Mouse (Mus musculus) forebrain, postnatal 0 days (tissue): ENCODE results near the gene Traf6. TPM values are rescaled to one million over a fixed set of nuclear protein-coding genes. Genes with fewer than 3 reads are reported as not detected.
"Not testable (repeated sequence)": the region's sequence is repeated elsewhere in the genome, so short reads cannot be mapped to it uniquely, and the experiment has no call there.

ENCODE experiments used
- ATAC-seq: fragments of 200-750 bp; cut with Nextera tagmentation; 2 replicates; pipeline ENCODE4 v1.8.0; 2017; ENCODE audit warnings: mild to moderate bottlenecking, moderate library complexity
- DNase-seq: peaks from one replicate; pipeline ENCODE4 v3.0.0-alpha.2; 2015
- H3K27ac ChIP-seq: fragments of 300-500 bp; sonication (generic); 2 replicates; pipeline ENCODE4 v1.5.1; 2014; ENCODE audit warnings: low read depth, mild to moderate bottlenecking, antibody characterized with exemption, low read length, moderate library complexity, mixed read lengths
- H3K27me3 ChIP-seq: fragments of 300-500 bp; sonication (generic); 2 replicates; pipeline ENCODE4 v1.6.1; 2014; ENCODE audit warnings: mild to moderate bottlenecking, low read length, mixed read lengths; ENCODE audit not compliant: insufficient read depth
- H3K36me3 ChIP-seq: fragments of 300-500 bp; sonication (generic); 2 replicates; pipeline ENCODE4 v1.6.1; 2014; ENCODE audit warnings: mild to moderate bottlenecking, moderate library complexity; ENCODE audit not compliant: insufficient read depth
- H3K4me1 ChIP-seq: fragments of 300-500 bp; sonication (generic); 2 replicates; pipeline ENCODE4 v1.6.1; 2014; ENCODE audit warnings: antibody characterized with exemption; ENCODE audit not compliant: insufficient read depth
- H3K4me2 ChIP-seq: fragments of 300-500 bp; sonication (generic); 2 replicates; pipeline ENCODE4 v1.6.1; 2014; ENCODE audit warnings: low read depth, mild to moderate bottlenecking, moderate library complexity
- H3K4me3 ChIP-seq: fragments of 300-500 bp; sonication (generic); 2 replicates; pipeline ENCODE4 v1.5.1; 2014; ENCODE audit warnings: low read depth, low read length, mixed read lengths
- H3K9ac ChIP-seq: fragments of 300-500 bp; sonication (generic); 2 replicates; pipeline ENCODE4 v1.6.1; 2014; ENCODE audit warnings: mild to moderate bottlenecking
- H3K9me3 ChIP-seq: fragments of 300-500 bp; sonication (generic); 2 replicates; pipeline ENCODE4 v1.6.1; 2016; ENCODE audit warnings: low read length
- CTCF ChIP-seq: sonication (generic); IDR thresholded peaks from 2 replicates; pipeline ENCODE4 v1.5.1; 2016; ENCODE audit warnings: antibody characterized with exemption, control low read depth, low read depth
- WGBS: fragments of 180-500 bp; shearing (Covaris S2); extraction: QIAGEN DNeasy Blood & Tissue Kit; methylation state at CpG from one replicate; pipeline ENCODE4 v1.1.7; 2014; 5-methylcytosine and 5-hydroxymethylcytosine counted together
- polyA plus RNA-seq: library from polyadenylated mRNA; unstranded; fragments of >200 nt; fragmentation: Nextera tagmentation; extraction: Ambion mirVana; gene quantifications from 2 replicates; pipeline ENCODE4 v1.2.1, GENCODE M21; 2015
- total RNA-seq: library from RNA; depleted of rRNA; stranded (reverse); fragments of >200 nt; gene quantifications from 2 replicates; pipeline ENCODE4 v1.2.3, GENCODE M21; 2014; rRNA removed

Traf6 gene
- total and polyA plus RNA-seq, 2 experiments from 2014 or later, result 7.4 to 26.0 TPM

DNA sequence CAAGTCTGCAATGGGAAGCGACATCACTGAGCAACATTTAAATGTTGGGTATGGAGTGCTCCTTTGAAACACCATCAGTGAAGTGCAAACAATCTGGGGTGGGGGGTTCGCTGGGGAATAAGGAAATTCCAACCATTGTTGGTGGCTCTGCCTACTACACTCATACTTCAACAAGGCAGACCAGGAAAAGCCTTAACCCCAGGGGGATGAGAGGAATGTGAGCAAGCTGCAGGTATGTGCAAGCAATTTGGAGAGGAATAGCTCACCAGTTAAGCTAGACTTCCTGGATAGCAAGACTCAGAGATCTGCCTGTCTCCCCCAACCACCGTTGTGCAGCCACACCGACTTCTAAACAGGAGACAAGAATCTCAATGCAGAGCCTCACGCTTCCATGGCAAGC is 61.7 kb downstream of the Traf6 start:
- 87% methylated on average over 5 of the region's 5 CpGs for WGBS
- Histone ChIP-seq H3K9ac (no peak overlapping the region), H3K36me3 (no peaks in the 10 kb centered on the region), H3K27ac (no peak overlapping the region), H3K4me2 (no peak overlapping the region), H3K4me3 (no peak overlapping the region), H3K27me3 (no peaks in the 10 kb centered on the region), H3K9me3 (no peaks in the 10 kb centered on the region), H3K4me1 (no peaks in the 10 kb centered on the region)
- no peak for TF ChIP-seq CTCF
- ATAC-seq (no peak), DNase-seq (no peak)

DNA sequence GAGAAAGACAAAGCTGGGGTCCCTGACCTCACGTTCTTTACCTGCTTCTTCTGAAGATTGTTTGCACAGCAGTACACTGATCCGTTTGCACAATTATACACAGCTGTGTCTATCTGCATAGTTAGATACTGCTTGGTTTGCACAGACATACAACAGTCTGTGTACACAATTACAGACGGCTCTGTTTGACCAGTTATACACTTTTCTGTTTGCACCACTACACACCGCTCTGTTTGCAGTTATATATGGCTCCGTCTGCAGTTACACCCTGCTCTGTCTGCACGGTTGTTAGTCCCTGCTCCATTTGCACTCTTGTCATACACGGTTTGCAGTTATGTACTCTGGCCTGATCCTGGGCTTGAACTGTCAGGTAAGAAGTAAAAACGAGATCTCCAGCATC is 63.4 kb downstream of the Traf6 start:
- WGBS, result 84% methylated on average over 8 of the region's 8 CpGs
- ATAC-seq, result no peak

DNA sequence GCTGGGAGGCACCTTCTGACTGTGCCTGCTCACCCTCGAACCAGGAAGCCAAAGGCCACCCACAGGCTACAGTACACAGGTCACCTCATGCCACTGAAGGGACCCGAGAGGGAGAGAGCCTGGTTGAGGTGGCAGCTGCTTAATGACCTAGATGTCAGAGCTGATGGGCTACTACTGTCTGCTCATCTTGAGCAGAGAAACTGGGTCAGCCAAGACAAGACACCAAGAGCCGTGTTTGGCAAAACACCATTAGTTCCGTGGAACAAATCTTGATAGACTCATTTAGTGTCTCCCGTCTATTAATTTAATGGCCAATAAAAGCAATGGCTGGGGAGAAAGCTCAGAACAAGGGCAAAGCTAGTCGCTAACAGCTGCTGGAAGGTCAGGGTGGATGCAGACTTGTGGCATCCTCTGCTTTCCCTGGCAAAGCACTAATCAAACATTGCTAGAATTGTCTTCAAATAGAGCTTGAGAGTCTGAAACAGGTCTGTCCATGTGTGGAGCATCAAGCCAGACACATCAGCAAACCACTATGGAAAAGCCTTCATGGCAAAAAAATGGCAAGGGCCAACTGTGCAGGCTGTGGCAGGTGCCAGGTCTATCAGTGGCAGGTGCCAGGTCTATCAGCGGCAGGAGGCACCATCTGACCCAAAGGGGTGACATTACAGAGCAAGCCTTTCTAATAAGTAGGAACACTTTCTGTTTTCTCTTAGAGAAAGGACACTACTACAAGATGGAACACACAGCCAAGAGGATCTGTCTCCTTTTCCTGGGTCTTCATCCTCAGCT is 64.0 kb downstream of the Traf6 start:
- DNase-seq, result no peak
- no peaks in the 10 kb centered on the region for H3K27me3 ChIP-seq
- no peak overlapping the region for H3K4me3 ChIP-seq
- no peak overlapping the region for H3K4me2 ChIP-seq
- no peak overlapping the region for H3K27ac ChIP-seq
- H3K9me3 ChIP-seq, result no peaks in the 10 kb centered on the region
- H3K36me3 ChIP-seq, result no peaks in the 10 kb centered on the region
- no peaks in the 10 kb centered on the region for H3K4me1 ChIP-seq
- no peak for TF ChIP-seq CTCF
- H3K9ac ChIP-seq, result no peak overlapping the region
- no peak for ATAC-seq
- 89% methylated on average over 7 of the region's 7 CpGs for WGBS

More for the DNA sequence above, 63.4 kb downstream of the Traf6 start:
- H3K9ac ChIP-seq, result no peak overlapping the region
- no peak overlapping the region for H3K27ac ChIP-seq
- no peaks in the 10 kb centered on the region for H3K36me3 ChIP-seq
- no peak overlapping the region for H3K4me2 ChIP-seq
- H3K4me3 ChIP-seq, result no peak overlapping the region
- TF ChIP-seq CTCF, result no peak
- H3K4me1 ChIP-seq, result no peaks in the 10 kb centered on the region
- DNase-seq, result no peak
- no peaks in the 10 kb centered on the region for H3K9me3 ChIP-seq
- H3K27me3 ChIP-seq, result no peaks in the 10 kb centered on the region

- H3K27me3 ChIP-seq, H3K27ac ChIP-seq, H3K4me1 ChIP-seq, H3K4me2 ChIP-seq, H3K36me3 ChIP-seq, H3K9me3 ChIP-seq, ATAC-seq, DNase-seq, H3K4me3 ChIP-seq, H3K9ac ChIP-seq: not testable (repeated sequence)
- WGBS, result 85% methylated on average over 2 of the region's 2 CpGs
Measured at GRCm38 (mm10) chr2:101745656-101746055, 67.4 kb downstream of the Traf6 start.

- no peaks in the 10 kb centered on the region for H3K36me3 ChIP-seq
- ATAC-seq, result no peak
- no peak for TF ChIP-seq CTCF
- no peak overlapping the region for H3K4me2 ChIP-seq
- no peak overlapping the region for H3K4me3 ChIP-seq
- DNase-seq, result no peak
- no peaks in the 10 kb centered on the region for H3K4me1 ChIP-seq
- 87% methylated on average over 7 of the region's 7 CpGs for WGBS
- no peaks in the 10 kb centered on the region for H3K27me3 ChIP-seq
- no peak overlapping the region for H3K9ac ChIP-seq
- H3K9me3 ChIP-seq, result no peaks in the 10 kb centered on the region
- H3K27ac ChIP-seq, result no peak overlapping the region
Measured at GRCm38 (mm10) chr2:101746537-101746936, 68.3 kb downstream of the Traf6 start.

Other genes with a start within 250 kb of the Traf6 start
- gene Rag2, start 53.7 kb upstream of the Traf6 start, total RNA-seq, result not detected in 2 replicates
- gene Rag2, start 53.7 kb upstream of the Traf6 start, polyA plus RNA-seq, result not detected in 2 replicates
- 0.23 and 0.43 TPM in 2 replicates for gene Rag1, start 28.9 kb upstream of the Traf6 start, total RNA-seq
- 0.04 and 0.10 TPM in 2 replicates for gene Rag1, start 28.9 kb upstream of the Traf6 start, polyA plus RNA-seq
- gene B230118H07Rik, start 28.9 kb upstream of the Traf6 start, total RNA-seq, result 20.0 and 29.5 TPM in 2 replicates
- 52.0 and 61.3 TPM in 2 replicates for gene B230118H07Rik, start 28.9 kb upstream of the Traf6 start, polyA plus RNA-seq
- 3.2 and 4.2 TPM in 2 replicates for gene Prr5l, start 204.6 kb downstream of the Traf6 start, total RNA-seq
- gene Prr5l, start 204.6 kb downstream of the Traf6 start, polyA plus RNA-seq, result 3.6 and 5.6 TPM in 2 replicates
- 144 and 195 TPM in 2 replicates for gene Commd9, start 207.8 kb downstream of the Traf6 start, total RNA-seq
- gene Commd9, start 207.8 kb downstream of the Traf6 start, polyA plus RNA-seq, result 97.7 and 107 TPM in 2 replicates